Mouse (Mus musculus): ENCODE results near the gene Cacnb3. TPM values are rescaled to one million over a fixed set of nuclear protein-coding genes. Genes with fewer than 3 reads are reported as not detected.

Cacnb3 gene
- polyA plus RNA-seq, 2 experiments: 33.9 to 75.2 TPM

DNA sequence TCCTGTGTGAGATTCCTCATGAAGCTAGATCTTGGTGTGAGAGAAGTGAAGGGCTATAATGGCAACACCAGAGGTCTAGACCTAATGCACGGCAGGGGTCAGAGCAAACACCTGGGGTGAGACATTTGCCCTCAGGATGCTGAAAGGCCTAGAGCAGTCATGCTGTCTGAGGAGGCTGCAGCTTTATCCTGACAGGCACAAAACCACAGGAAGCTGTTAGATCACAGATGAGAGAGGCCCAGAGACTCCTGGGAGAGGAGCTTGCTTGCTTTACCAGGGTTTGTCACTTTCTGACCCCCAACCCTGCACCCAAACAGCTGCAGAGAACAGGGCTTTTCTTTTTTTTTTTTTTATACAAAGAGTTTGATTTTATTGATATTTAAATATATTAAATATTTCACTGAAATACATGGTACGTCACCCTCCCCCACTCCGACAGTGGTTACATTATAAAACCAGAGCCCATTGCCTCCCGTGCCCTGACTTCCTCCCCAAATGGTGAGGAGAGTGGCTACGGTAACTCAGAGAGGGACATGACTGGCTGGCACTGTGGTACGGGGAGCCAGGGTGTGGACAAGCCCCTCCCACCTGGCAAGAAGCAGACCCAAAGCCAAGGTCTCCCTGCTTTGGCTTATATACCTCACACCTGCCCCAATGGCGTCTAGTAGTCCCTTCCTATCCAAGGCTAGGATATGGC, 40.9 kb upstream of the Cacnb3 start:
- WGBS: 56% methylated on average over 7 of the region's 7 CpGs
- ATAC-seq (ENCODE audit: low FRiP score, low read depth) (no peak), DNase-seq (ENCODE audit: low spot score) (no peak)
- H3K36me3 ChIP-seq (ENCODE audit: control insufficient read depth, insufficient read depth, low read length): peaks cover 54% of the 10 kb centered on the region
- no peaks in the 10 kb centered on the region for H3K9me3 ChIP-seq (ENCODE audit: control insufficient read depth, low read length)
- H3K4me2 ChIP-seq (replicated peaks; ENCODE audit: low read depth, low read length, severe bottlenecking): no peak overlapping the region
- H3K27ac ChIP-seq (replicated peaks; ENCODE audit: low read depth, low read length): no peak overlapping the region
- H3K4me3 ChIP-seq (replicated peaks; ENCODE audit: low read length): no peak overlapping the region
- H3K4me1 ChIP-seq (ENCODE audit: control insufficient read depth, insufficient read depth, low read length): no peaks in the 10 kb centered on the region
- no peak overlapping the region for H3K9ac ChIP-seq (ENCODE audit: low read depth, low read length, severe bottlenecking)
- H3K27me3 ChIP-seq (ENCODE audit: control insufficient read depth, insufficient read depth, low read length): no peaks in the 10 kb centered on the region
- TF ChIP-seq POLR2A (IDR thresholded peaks at IDR 0.05; ENCODE audit: borderline replicate concordance, extremely low read depth, insufficient read depth, insufficient read length): no peak

DNA sequence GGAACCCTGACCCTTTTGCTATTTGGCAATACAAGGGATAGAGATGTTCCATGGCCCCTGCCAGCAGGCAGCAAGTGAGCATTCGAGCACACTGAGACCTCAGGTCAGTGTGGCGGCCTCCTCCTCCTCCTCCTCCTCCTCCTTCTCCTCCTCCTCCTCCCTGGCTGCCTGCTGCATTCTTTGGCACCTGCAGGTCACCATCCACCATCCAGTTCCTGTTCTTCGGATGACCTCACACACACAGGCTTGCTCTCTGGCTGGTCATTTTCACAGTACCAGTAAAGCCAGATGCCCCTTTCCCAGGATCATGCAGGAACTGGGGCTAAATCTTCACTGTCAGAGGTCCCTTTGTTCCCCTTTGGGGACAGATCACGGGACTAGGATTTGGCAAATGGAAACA, 39.2 kb upstream of the Cacnb3 start:
- ATAC-seq (ENCODE audit: low FRiP score, low read depth): no peak
- TF ChIP-seq POLR2A (IDR thresholded peaks at IDR 0.05; ENCODE audit: borderline replicate concordance, extremely low read depth, insufficient read depth, insufficient read length): no peak
- WGBS: 72% methylated on average over 3 of the region's 4 CpGs
- no peak overlapping the region for H3K27ac ChIP-seq (replicated peaks; ENCODE audit: low read depth, low read length)
- no peaks in the 10 kb centered on the region for H3K4me1 ChIP-seq (ENCODE audit: control insufficient read depth, insufficient read depth, low read length)
- no peaks in the 10 kb centered on the region for H3K27me3 ChIP-seq (ENCODE audit: control insufficient read depth, insufficient read depth, low read length)
- DNase-seq (ENCODE audit: low spot score): no peak
- no peak overlapping the region for H3K4me2 ChIP-seq (replicated peaks; ENCODE audit: low read depth, low read length, severe bottlenecking)
- no peaks in the 10 kb centered on the region for H3K9me3 ChIP-seq (ENCODE audit: control insufficient read depth, low read length)
- no peak overlapping the region for H3K9ac ChIP-seq (ENCODE audit: low read depth, low read length, severe bottlenecking)
- no peak overlapping the region for H3K4me3 ChIP-seq (replicated peaks; ENCODE audit: low read length)
- peaks cover 70% of the 10 kb centered on the region for H3K36me3 ChIP-seq (ENCODE audit: control insufficient read depth, insufficient read depth, low read length)

DNA sequence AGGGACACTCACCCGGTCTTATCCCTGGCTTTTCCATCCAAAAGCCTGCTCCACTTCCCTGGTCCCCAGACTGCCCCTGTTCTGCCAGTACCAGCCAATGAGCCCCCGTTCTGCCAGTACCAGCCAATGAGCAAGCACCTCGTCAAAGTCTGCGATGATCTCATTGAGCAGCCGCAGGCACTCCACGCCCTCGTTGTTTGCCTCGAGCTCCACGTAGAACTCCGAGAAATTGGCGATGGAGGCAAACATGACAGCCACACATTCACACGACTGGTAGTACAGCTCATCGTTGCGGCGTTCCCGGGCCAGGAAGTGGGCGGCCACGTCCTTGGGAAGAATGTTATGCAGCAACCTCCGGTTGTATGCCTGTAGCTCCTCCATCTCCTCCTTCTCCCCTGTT, 36.4 kb upstream of the Cacnb3 start:
- no peak for TF ChIP-seq POLR2A (IDR thresholded peaks at IDR 0.05; ENCODE audit: borderline replicate concordance, extremely low read depth, insufficient read depth, insufficient read length)
- H3K9ac ChIP-seq (ENCODE audit: low read depth, low read length, severe bottlenecking): no peak overlapping the region
- ATAC-seq (ENCODE audit: low FRiP score, low read depth): no peak
- no peaks in the 10 kb centered on the region for H3K27me3 ChIP-seq (ENCODE audit: control insufficient read depth, insufficient read depth, low read length)
- WGBS: 79% methylated on average over 19 of the region's 19 CpGs
- H3K4me1 ChIP-seq (ENCODE audit: control insufficient read depth, insufficient read depth, low read length): no peaks in the 10 kb centered on the region
- no peak overlapping the region for H3K27ac ChIP-seq (replicated peaks; ENCODE audit: low read depth, low read length)
- no peak overlapping the region for H3K4me2 ChIP-seq (replicated peaks; ENCODE audit: low read depth, low read length, severe bottlenecking)
- H3K36me3 ChIP-seq (ENCODE audit: control insufficient read depth, insufficient read depth, low read length): peaks cover 97% of the 10 kb centered on the region
- no peak overlapping the region for H3K4me3 ChIP-seq (replicated peaks; ENCODE audit: low read length)
- no peak for DNase-seq (ENCODE audit: low spot score)
- no peaks in the 10 kb centered on the region for H3K9me3 ChIP-seq (ENCODE audit: control insufficient read depth, low read length)

DNA sequence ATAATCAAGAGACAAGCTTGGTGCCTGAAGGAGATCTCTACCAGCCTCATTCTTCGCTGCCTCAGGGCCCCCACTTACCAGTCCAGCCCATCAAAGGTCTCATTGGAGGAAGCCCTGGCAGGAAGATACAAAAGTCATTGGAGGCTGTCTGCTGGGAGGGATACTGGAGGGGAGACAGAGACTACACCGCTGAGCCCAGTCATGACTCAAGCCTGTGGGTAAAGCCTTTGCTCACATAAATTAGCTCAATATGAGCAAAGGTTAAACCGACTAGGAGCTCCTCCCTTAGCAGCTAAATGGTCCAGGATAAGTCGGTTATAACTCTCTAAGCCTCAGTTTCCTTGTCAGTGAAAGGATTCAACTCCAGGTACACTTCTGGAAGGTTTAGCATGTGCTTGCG, 35.6 kb upstream of the Cacnb3 start:
- Histone ChIP-seq H3K9ac (ENCODE audit: low read depth, low read length, severe bottlenecking) (no peak overlapping the region), H3K4me3 (replicated peaks; ENCODE audit: low read length) (no peak overlapping the region), H3K4me2 (replicated peaks; ENCODE audit: low read depth, low read length, severe bottlenecking) (no peak overlapping the region), H3K36me3 (ENCODE audit: control insufficient read depth, insufficient read depth, low read length) (peaks cover 98% of the 10 kb centered on the region), H3K9me3 (ENCODE audit: control insufficient read depth, low read length) (no peaks in the 10 kb centered on the region), H3K27ac (replicated peaks; ENCODE audit: low read depth, low read length) (no peak overlapping the region), H3K27me3 (ENCODE audit: control insufficient read depth, insufficient read depth, low read length) (no peaks in the 10 kb centered on the region), H3K4me1 (ENCODE audit: control insufficient read depth, insufficient read depth, low read length) (no peaks in the 10 kb centered on the region)
- no peak for DNase-seq (ENCODE audit: low spot score)
- ATAC-seq (ENCODE audit: low FRiP score, low read depth): no peak
- 92% methylated on average over 5 of the region's 5 CpGs for WGBS
- TF ChIP-seq POLR2A (IDR thresholded peaks at IDR 0.05; ENCODE audit: borderline replicate concordance, extremely low read depth, insufficient read depth, insufficient read length): no peak

DNA sequence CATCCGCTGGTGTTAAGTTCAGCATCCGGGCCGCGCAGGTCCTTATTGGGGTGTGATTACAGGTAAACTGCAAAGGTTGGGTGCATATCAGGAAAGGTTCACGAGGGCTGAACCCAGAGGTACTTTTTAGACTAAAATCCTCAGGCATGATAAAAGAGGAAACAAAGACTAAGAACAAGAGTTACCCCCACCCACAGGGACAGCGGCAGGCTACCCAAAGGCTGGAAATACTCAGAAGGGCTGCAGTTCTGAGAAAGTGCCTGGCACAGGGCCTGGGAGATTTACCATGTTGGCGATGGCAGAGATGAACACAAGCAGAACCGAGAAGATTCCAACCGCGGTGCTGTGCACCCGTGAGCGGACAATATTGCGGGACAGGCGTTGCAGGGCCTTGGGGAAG, 34.0 kb upstream of the Cacnb3 start:
- Histone ChIP-seq H3K4me3 (replicated peaks; ENCODE audit: low read length) (no peak overlapping the region), H3K9ac (ENCODE audit: low read depth, low read length, severe bottlenecking) (no peak overlapping the region), H3K9me3 (ENCODE audit: control insufficient read depth, low read length) (no peaks in the 10 kb centered on the region), H3K36me3 (ENCODE audit: control insufficient read depth, insufficient read depth, low read length) (peaks cover 97% of the 10 kb centered on the region), H3K4me1 (ENCODE audit: control insufficient read depth, insufficient read depth, low read length) (no peaks in the 10 kb centered on the region), H3K4me2 (replicated peaks; ENCODE audit: low read depth, low read length, severe bottlenecking) (no peak overlapping the region), H3K27ac (replicated peaks; ENCODE audit: low read depth, low read length) (no peak overlapping the region), H3K27me3 (ENCODE audit: control insufficient read depth, insufficient read depth, low read length) (no peaks in the 10 kb centered on the region)
- 94% methylated on average over 14 of the region's 14 CpGs for WGBS
- no peak for TF ChIP-seq POLR2A (IDR thresholded peaks at IDR 0.05; ENCODE audit: borderline replicate concordance, extremely low read depth, insufficient read depth, insufficient read length)
- DNase-seq (ENCODE audit: low spot score): no peak
- no peak for ATAC-seq (ENCODE audit: low FRiP score, low read depth)

Data from limb, embryonic 14.5 days (tissue).